Mouse (Mus musculus): Measurements from ENCODE around the gene Megf11. TPM values are rescaled to one million over a fixed set of nuclear protein-coding genes. Genes with fewer than 3 reads are reported as not detected.

Megf11 gene
- polyA plus RNA-seq, 1 experiment from 2014 or later = 0.56 TPM

DNA sequence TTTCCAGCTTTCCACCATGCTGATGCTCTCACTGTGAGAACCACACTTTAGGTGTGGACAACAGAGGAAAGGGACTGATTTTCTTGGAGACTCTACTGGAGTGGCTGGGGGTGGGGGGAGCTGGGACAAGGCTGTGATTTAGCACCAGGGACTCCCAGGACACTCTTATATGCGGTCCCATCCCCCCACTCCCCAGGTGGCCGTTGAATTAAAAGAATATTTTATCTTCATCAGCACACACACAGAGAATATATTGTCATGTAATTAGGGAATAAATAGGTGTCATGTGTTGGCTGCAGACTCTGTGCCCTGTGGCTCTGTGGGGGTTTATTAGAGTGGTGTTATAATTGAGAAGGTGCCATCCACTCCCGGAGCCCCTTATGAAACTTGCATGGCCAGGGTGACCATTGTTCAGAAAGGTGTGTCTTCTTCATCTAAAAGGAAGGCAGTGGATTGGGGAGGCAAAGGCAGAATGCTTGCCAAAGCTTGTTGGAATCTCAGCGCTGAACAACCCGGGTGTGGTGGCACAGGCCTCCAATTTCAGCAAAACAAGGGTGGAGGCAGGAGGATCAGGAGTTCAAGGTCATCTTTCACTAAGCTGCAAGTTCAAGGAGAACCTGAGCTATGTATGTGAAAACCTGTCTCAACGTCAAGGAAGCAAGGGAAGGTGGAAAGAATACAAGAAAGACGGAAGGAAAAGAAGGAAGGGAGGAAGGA is 4.3 kb downstream of the Megf11 start:
- H3K4me2 ChIP-seq (replicated peaks; ENCODE audit: low read depth, low read length) = no peak overlapping the region
- WGBS = 64% methylated on average over 7 of the region's 7 CpGs
- peaks cover 13% of the 10 kb centered on the region for H3K4me1 ChIP-seq (ENCODE audit: insufficient read depth, low read depth, low read length)
- no peaks in the 10 kb centered on the region for H3K36me3 ChIP-seq (ENCODE audit: insufficient read depth, low read length)
- H3K4me3 ChIP-seq (ENCODE audit: low read depth, low read length) = no peak overlapping the region
- no peak overlapping the region for H3K9ac ChIP-seq (replicated peaks; ENCODE audit: low read depth)
- no peak for TF ChIP-seq CTCF (IDR thresholded peaks at IDR 0.05)
- no peak for TF ChIP-seq EP300 (IDR thresholded peaks at IDR 0.05)
- ATAC-seq (no peak), DNase-seq (ENCODE audit: low spot score) (no peak)
- H3K27ac ChIP-seq (ENCODE audit: low read length) = no peak overlapping the region
- H3K27me3 ChIP-seq (replicated peaks; ENCODE audit: insufficient read depth, low read length) = peaks cover 24% of the 10 kb centered on the region
- H3K9me3 ChIP-seq (ENCODE audit: low read length) = no peaks in the 10 kb centered on the region

- 40% methylated on average over 5 of the region's 5 CpGs for WGBS
- TF ChIP-seq EP300 (IDR thresholded peaks at IDR 0.05) (no peak), CTCF (IDR thresholded peaks at IDR 0.05) (peak; percentile 89)
Measured at GRCm38 (mm10) chr9:64393914-64394596, 8.6 kb downstream of the Megf11 start.

DNA sequence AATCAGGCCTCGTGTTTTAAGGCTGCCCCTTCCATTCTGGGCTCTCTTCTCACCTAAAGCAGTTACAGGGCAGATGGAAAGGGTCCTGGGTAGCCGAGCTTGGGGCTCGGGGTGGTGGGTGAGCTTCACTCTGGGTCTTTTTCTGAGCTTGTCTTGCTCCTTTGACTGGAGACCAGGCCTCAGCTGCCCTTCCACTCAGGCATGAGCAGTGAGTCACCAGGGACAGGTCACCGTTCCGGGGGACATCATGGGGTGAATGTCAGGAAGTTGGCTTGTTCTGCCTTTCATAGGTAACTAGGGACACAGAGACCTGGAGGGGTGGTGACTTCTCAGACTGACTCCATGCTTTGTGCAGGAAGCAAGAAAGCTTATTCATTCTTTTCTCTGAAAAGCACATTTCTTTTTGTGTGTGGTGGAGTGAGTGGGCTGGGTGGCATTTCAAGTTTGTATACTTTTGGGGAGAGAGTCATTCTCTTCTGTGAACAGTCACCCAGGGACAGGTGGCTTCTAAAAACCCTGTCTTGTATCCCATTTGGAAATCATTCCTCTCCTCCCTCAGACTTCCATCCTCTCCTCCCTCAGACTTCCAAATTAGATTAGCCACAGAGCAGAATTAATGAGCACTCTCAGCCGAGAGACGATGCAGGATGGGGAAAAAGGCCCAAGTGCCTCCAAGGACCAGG is 10.0 kb downstream of the Megf11 start:
- no peak for ATAC-seq
- no peaks in the 10 kb centered on the region for H3K36me3 ChIP-seq (ENCODE audit: insufficient read depth, low read length)
- no peak overlapping the region for H3K27ac ChIP-seq (ENCODE audit: low read length)
- H3K4me1 ChIP-seq (ENCODE audit: insufficient read depth, low read depth, low read length) = no peaks in the 10 kb centered on the region
- no peaks in the 10 kb centered on the region for H3K27me3 ChIP-seq (replicated peaks; ENCODE audit: insufficient read depth, low read length)
- H3K9me3 ChIP-seq (ENCODE audit: low read length) = no peaks in the 10 kb centered on the region
- H3K9ac ChIP-seq (replicated peaks; ENCODE audit: low read depth) = no peak overlapping the region
- WGBS = 74% methylated on average over 7 of the region's 7 CpGs
- H3K4me3 ChIP-seq (ENCODE audit: low read depth, low read length) = no peak overlapping the region
- no peak overlapping the region for H3K4me2 ChIP-seq (replicated peaks; ENCODE audit: low read depth, low read length)
- no peak for DNase-seq (ENCODE audit: low spot score)
- TF ChIP-seq CTCF (IDR thresholded peaks at IDR 0.05) (no peak), EP300 (IDR thresholded peaks at IDR 0.05) (no peak)

More at GRCm38 (mm10) chr9:64393914-64394596, 8.6 kb downstream of the Megf11 start:
- H3K27me3 ChIP-seq (replicated peaks; ENCODE audit: insufficient read depth, low read length) = no peaks in the 10 kb centered on the region
- no peak overlapping the region for H3K9ac ChIP-seq (replicated peaks; ENCODE audit: low read depth)
- no peak overlapping the region for H3K27ac ChIP-seq (ENCODE audit: low read length)
- H3K36me3 ChIP-seq (ENCODE audit: insufficient read depth, low read length) = no peaks in the 10 kb centered on the region
- peak; percentile 54; the same call in 1 of the 2 replicates for ATAC-seq
- no peak overlapping the region for H3K4me2 ChIP-seq (replicated peaks; ENCODE audit: low read depth, low read length)
- no peaks in the 10 kb centered on the region for H3K4me1 ChIP-seq (ENCODE audit: insufficient read depth, low read depth, low read length)
- DNase-seq (ENCODE audit: low spot score) = peak; percentile 84
- no peak overlapping the region for H3K4me3 ChIP-seq (ENCODE audit: low read depth, low read length)
- H3K9me3 ChIP-seq (ENCODE audit: low read length) = no peaks in the 10 kb centered on the region

DNA sequence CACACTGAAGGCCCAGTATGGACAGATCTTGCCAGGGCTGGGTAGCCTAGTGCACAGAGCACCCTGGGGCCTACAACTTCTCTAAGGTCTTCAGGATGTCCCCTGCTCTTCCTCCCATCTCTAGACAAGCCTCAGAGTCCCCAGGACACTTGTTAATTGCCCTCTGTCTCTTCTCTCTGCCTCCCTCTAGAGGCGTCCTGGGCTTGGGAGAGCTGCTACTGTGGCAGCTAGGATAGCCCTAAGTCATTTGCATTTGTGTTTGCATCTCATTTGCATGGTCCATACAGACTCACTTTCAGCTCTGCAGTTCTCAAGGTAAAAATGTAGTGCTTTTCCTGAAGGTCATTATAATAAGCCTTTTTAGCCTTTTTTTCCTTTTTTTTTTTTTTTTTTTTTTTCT is 11.7 kb downstream of the Megf11 start:
- no peak overlapping the region for H3K27ac ChIP-seq (ENCODE audit: low read length)
- ATAC-seq (no peak), DNase-seq (ENCODE audit: low spot score) (peak; percentile 34)
- H3K4me2 ChIP-seq (replicated peaks; ENCODE audit: low read depth, low read length) = no peak overlapping the region
- TF ChIP-seq EP300 (IDR thresholded peaks at IDR 0.05) (no peak), CTCF (IDR thresholded peaks at IDR 0.05) (peak; percentile 66)
- H3K4me3 ChIP-seq (ENCODE audit: low read depth, low read length) = no peak overlapping the region
- H3K4me1 ChIP-seq (ENCODE audit: insufficient read depth, low read depth, low read length) = no peaks in the 10 kb centered on the region
- H3K27me3 ChIP-seq (replicated peaks; ENCODE audit: insufficient read depth, low read length) = no peaks in the 10 kb centered on the region
- H3K9ac ChIP-seq (replicated peaks; ENCODE audit: low read depth) = no peak overlapping the region
- 25% methylated on average over 1 of the region's 1 CpGs for WGBS
- H3K9me3 ChIP-seq (ENCODE audit: low read length) = no peaks in the 10 kb centered on the region
- H3K36me3 ChIP-seq (ENCODE audit: insufficient read depth, low read length) = no peaks in the 10 kb centered on the region

DNA sequence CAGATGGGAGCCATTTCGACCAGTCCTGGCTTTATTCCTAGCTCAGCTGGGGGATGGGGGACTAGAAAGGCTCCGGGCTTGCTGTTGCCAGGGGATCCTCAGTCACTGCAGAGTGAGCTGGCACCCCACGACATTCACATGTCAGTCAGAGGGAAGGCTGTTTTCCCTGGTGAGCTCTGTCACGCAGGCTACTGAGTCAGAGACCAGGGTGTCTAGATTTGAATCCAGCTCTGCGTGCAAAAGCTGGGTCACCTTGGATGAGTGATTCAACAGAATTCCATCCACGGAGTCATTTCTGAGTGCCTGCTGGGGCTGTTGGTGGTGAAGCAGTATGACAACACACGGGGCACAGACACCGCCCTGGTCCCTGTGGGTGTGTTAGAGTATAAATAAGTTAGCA is 13.7 kb downstream of the Megf11 start:
- Histone ChIP-seq H3K4me2 (replicated peaks; ENCODE audit: low read depth, low read length) (no peak overlapping the region), H3K4me1 (ENCODE audit: insufficient read depth, low read depth, low read length) (no peaks in the 10 kb centered on the region), H3K36me3 (ENCODE audit: insufficient read depth, low read length) (no peaks in the 10 kb centered on the region), H3K9ac (replicated peaks; ENCODE audit: low read depth) (no peak overlapping the region), H3K27me3 (replicated peaks; ENCODE audit: insufficient read depth, low read length) (no peaks in the 10 kb centered on the region), H3K27ac (ENCODE audit: low read length) (no peak overlapping the region), H3K4me3 (ENCODE audit: low read depth, low read length) (no peak overlapping the region), H3K9me3 (ENCODE audit: low read length) (no peaks in the 10 kb centered on the region)
- ATAC-seq = no peak
- no peak for DNase-seq (ENCODE audit: low spot score)
- no peak for TF ChIP-seq CTCF (IDR thresholded peaks at IDR 0.05)
- WGBS = 63% methylated on average over 8 of the region's 8 CpGs

GRCm38 (mm10) chr9:64402141-64402540 is 16.7 kb downstream of the Megf11 start:
- Histone ChIP-seq H3K4me2 (replicated peaks; ENCODE audit: low read depth, low read length) (no peak overlapping the region), H3K27me3 (replicated peaks; ENCODE audit: insufficient read depth, low read length) (no peaks in the 10 kb centered on the region), H3K27ac (ENCODE audit: low read length) (no peak overlapping the region), H3K9me3 (ENCODE audit: low read length) (no peaks in the 10 kb centered on the region), H3K4me1 (ENCODE audit: insufficient read depth, low read depth, low read length) (no peaks in the 10 kb centered on the region), H3K4me3 (ENCODE audit: low read depth, low read length) (no peak overlapping the region), H3K36me3 (ENCODE audit: insufficient read depth, low read length) (no peaks in the 10 kb centered on the region), H3K9ac (replicated peaks; ENCODE audit: low read depth) (no peak overlapping the region)
- ATAC-seq (no peak), DNase-seq (ENCODE audit: low spot score) (no peak)
- TF ChIP-seq CTCF (IDR thresholded peaks at IDR 0.05) (no peak), EP300 (IDR thresholded peaks at IDR 0.05) (no peak)
- WGBS = 80% methylated on average over 8 of the region's 8 CpGs
